Mouse (Mus musculus) adrenal gland, adult 8-10 months (tissue): ENCODE results near the gene Rnf10. TPM values are rescaled to one million over a fixed set of nuclear protein-coding genes. Genes with fewer than 3 reads are reported as not detected.

Source experiments
- DNase-seq: peaks from one replicate; pipeline ENCODE4 v3.0.0; 2022
- total RNA-seq, 4 experiments: library from RNA; stranded (reverse); gene quantifications; 2 replicates each; pipeline ENCODE4 v1.2.4; 2022

Rnf10 gene
- total RNA-seq, 4 experiments from 2014 or later, result 218 to 258 (median 235) TPM

GRCm38 (mm10) chr5:115275998-115276397 lies 3.3 kb upstream of the Rnf10 start:
- DNase-seq, result no peak

- peak; percentile 35 for DNase-seq
Observed at GRCm38 (mm10) chr5:115274771-115275170, 2.1 kb upstream of the Rnf10 start.

- DNase-seq, result no peak
Observed at GRCm38 (mm10) chr5:115274353-115274752, 1.7 kb upstream of the Rnf10 start.

DNA sequence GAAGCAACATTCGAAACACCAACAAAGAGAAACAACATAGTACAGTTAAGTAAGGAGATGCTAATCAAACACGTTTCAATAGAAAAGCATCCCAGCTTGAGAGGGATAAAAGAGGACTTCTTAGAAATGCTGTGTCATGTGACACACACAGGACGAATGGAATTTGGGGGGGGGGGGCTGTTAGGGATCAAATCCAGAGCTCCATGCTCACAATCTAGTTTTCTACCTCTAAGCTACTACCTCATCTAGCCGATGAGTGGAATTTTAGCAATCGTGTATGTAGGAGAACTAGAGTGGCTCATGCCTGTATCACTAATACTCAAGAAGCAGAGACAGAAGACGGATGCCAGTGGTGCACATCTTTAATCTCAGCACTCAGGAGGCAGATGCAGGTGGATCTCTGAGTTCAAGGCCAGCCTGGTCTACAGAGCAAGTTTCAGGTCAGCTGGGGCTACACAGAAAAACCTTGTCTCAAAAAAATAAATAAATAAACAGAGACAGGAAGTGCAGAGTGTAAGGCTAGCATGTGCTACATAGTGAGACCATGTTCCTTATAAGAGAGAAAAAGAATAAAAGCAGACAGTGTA lies 944 bp upstream of the Rnf10 start:
- DNase-seq, result no peak

DNA sequence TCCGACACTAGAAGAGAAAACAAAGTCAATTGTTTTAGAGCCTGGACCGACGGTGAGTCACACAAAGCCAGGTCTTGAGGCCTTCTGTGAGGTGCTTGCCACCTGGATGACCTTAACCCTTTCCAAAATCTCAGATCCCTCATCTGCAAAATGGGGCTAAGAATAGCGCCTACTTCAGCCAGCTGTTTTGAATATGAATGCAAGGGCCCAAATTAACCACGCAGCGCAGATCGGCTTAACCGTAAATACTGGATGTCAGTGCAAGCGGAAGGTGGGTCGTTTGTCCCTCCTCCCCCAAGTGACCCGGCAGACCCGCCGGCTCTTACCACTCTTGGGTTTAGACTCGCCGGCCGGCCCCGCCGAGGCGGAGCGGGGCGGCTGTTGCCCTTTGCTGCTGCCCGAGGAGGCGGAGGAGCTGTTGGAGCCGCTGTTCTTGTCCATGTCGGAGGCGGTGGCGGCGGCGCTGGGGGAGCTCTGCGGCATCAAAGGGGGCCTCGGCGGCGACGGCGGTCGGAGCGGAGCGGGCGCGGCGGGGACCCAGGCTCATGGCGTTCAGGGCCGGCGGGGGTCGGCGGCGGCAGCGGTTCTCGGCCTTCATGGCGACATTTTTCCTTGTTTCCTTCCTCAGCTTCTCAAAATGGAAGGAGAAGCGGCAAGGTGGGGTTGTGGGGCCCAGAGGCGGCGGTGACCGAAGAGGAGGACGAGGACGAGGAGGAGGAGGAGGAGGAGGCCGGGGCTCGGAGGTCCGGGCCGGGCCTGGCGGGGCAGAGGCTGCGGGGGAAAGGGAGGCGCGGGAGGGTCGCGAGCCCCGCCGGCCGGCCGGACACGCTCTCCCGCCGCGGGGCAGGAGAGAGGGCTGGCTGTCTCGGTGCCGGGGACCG lies 527 bp downstream of the Rnf10 start:
- peak; percentile 23 for DNase-seq

GRCm38 (mm10) chr5:115269969-115270368 lies 2.7 kb downstream of the Rnf10 start:
- DNase-seq, result no peak

- DNase-seq, result no peak
Observed at GRCm38 (mm10) chr5:115268266-115268665, 4.4 kb downstream of the Rnf10 start.

DNA sequence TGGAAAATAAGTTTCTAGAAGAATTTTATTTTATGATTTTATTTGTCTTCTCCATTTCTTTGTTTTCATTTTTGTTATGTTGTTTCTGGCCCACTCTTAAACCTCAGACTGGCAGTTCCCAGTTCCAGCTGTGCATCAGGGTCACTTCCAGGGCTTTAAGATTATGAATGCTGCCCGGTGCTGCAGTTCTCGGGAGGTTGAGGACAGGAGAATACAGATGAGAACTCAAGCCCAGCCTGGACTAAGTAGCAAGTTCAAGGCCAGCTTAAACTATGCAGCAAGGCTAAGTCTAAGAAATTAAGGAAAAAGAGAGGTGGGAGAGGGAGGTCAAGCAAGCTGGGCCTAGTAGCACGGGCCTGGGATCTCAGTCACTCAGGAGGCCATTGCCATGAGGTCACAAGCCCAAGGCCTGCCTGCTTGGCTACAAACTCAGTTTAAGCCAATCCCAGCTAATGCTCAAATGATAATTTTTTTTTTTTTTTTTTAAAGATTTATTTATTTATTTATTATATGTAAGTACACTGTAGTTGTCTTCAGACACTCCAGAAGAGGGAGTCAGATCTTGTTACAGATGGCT lies 5.1 kb downstream of the Rnf10 start:
- DNase-seq, result peak; percentile 30

GRCm38 (mm10) chr5:115266787-115267468 lies 5.8 kb downstream of the Rnf10 start:
- no peak for DNase-seq

- DNase-seq, result no peak
Observed at GRCm38 (mm10) chr5:115266340-115266739, 6.4 kb downstream of the Rnf10 start.

GRCm38 (mm10) chr5:115262502-115263291 lies 10.0 kb downstream of the Rnf10 start:
- DNase-seq, result no peak

- DNase-seq, result no peak
Observed at GRCm38 (mm10) chr5:115261880-115262279, 10.8 kb downstream of the Rnf10 start.

DNA sequence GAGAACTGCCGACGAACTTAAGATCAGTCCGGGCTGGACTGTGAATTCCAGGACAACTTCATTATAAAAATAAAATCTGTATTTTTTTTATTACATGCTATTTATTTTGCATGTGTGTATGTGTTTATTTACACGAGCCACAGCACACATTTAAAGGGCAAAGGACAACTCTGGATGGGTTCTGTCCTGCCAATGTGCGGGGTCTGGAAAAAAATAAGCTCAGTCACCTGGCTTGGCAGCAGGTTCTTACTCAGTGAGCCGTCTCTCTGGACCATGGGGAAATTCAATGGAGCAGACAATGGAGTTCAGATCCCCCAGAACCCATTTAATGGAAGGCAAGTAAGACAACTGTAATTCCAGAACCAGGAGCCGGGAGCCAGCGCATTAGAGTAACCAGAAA lies 11.6 kb downstream of the Rnf10 start:
- DNase-seq, result no peak

GRCm38 (mm10) chr5:115260356-115260755 lies 12.3 kb downstream of the Rnf10 start:
- no peak for DNase-seq

DNA sequence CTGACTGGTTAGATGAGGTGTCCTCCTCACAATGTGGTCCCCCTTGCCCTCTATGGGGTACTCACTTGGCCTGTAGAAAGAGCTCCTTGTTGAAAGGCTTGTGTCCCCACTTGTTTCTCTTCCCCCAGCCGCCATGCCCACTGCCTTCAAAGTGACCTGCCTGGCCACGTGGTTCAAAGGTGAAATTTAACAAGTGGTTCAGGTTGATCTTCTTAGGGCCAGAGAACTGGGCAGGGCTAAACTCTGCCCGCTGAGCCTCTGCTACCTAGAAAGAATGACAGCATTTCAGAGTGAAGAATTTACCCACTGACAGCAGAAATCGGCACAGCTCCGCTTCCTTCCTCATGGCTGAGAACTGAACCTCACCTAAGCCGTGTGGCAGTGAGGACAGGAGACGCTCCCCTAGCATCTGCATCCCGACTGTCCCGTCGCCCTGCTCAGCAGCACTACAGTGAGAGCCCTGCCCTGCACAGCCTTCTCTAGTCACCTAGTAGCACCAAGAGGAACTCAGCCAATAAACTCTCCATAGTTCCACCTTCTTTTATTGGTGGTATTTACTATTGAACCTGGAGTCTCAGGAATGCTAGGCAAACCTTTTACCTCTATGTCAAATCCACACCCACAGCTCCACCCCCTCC lies 15.7 kb downstream of the Rnf10 start:
- DNase-seq, result no peak

- no peak for DNase-seq
Observed at GRCm38 (mm10) chr5:115255472-115255871, 17.2 kb downstream of the Rnf10 start.

DNA sequence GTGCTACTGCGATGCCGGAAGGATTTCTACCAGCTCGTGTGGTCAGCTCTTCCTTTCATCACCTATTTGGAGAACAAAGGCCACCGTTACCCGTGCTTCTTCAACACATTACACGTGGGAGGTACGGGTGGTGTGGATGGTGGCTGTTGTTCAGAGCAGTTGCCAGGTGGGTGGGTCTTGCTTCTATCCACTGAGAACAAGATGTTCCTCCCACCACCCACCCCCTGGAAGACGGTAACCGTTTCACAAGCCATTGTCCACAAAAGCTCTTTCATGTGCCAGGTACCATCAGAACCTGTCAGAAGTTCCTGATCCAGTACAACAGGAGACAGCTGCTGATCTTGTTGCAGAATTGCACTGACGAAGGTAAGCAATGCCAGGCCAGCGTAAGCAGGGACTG lies 32.5 kb downstream of the Rnf10 start:
- no peak for DNase-seq

- no peak for DNase-seq
Observed at GRCm38 (mm10) chr5:115238729-115239195, 33.9 kb downstream of the Rnf10 start.

- DNase-seq, result peak; percentile 92
Observed at GRCm38 (mm10) chr5:115237803-115238728, 34.6 kb downstream of the Rnf10 start.

DNA sequence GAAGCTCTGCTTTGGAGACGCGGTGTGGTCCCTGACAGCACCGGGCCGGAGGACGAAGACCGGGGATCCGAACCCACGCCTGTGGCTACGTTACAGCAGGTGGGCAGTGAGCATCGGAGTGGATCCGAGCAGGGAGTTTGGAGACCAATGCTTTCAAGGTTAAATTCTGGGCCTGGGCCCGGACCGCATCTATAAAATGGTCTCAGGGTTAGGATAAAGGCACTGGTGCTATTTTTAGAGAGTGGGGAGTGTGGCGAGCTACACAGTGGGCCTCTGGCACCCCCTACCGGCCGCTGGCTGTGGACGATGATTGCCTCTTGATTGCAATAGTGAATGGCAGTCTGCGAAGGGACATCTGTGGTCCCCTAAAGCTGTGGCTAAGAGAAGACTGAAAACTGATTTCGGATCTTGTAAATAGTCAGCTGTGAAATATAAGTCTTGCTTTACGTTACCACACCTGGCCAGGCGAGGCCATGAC lies 36.9 kb downstream of the Rnf10 start, which contains the start of gene Pop5:
Pop5 (plus strand) TSS at position 51 of the 478 bp plus-strand sequence.
- peak; percentile 74 for DNase-seq
